Mouse (Mus musculus): ENCODE data around the gene Mapk1ip1l. TPM values are rescaled to one million over a fixed set of nuclear protein-coding genes. Genes with fewer than 3 reads are reported as not detected.

Gene Mapk1ip1l
- polyA plus RNA-seq (2012): 87.2 and 98.0 TPM in 2 replicates

DNA sequence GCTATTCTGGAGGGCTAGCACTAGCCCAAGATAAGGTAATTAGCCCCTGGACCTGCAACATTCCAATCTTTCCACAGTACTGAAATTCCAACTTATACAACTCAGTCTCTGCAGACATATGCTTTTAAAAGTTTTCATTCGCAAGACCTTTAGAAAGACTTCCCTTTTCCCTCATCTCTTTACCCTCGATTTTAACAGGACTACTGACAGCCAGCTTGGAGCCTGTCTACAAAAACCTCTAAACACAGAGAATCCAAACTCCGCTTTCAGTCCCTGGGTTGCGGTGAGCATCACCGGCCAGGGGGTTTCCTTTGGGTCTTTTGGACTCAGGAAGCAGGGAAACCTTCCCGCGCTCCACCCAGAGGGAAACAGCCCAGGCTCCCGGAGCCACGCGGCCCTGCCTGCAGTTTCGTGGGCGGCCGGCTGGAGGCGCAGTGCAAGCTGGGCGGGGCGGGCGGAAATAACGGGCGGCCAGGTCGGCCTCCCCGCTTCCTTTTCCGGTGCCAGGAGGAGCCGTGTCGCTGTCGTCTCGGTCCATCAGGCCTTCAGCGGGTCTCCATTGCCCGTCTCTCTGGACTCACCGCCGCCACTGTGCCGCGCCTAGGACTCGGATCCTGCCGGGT, at the start of gene Mapk1ip1l:
Gene Mapk1ip1l (plus strand): TSS at position 482 of the 623 bp plus-strand sequence.

DNA sequence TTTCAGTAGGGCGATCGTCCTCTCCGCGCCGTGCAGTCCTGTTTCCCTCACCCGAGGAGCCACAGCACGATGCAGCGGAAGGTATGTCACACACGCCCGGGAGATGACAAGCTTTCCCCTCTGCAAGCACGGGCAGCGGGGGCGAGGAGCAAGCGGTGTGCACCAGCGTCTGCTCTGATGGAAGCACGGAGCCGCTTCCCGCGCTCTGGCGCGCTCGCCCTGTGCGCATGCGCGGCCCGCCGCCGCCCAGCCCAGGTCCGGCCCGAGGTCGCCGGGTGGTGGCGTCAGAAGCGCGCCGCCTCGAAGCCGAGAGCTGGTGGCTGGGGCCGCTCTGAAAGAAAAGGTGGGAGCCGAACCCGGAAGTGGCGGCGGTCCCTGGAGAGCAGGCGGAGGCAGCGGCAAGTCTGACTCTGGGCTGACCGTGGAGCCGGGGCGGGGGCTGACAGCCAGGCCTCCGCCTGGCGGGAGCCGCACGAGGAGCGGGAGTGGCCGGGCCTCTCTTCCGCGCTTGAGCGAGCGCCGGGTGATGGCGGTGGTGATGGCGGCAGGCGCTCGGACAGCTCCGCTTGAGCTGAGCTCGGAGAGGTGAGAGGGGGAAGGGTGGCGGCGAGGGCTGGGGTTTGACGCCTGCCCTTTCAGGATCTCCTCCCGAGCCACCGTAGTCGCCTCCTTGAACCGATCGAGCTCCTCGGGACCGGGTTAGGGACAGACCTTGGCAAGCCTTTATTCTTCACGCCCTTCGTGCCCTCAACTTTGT, 21.3 kb upstream of the Mapk1ip1l start, which contains the start of the genes Wdhd1 and Socs4:
Gene Wdhd1 (minus strand): TSS at position 221 of the 757 bp plus-strand sequence.
Gene Socs4 (plus strand): TSS at position 295 of the 757 bp plus-strand sequence.

DNA sequence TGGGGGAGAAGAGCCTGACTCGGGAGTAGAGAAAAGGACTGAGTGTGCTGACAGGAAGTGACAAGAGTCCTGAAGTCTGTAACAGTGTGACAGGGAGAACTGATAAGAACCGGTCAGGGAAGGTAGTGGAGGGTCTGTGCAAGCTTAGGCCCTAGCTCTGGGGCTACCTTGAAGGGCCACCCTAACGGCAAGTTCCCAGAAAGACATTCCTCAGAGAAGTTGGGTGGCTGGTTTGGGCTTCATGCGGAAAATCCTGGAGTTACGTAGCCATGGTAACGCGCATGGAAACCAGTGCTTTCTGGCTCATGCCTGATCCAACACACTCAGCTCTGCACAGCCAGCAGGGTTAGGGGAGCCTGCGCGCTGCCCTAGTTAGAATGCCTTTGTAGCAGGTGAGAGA, 69.4 kb downstream of the Mapk1ip1l start, which contains the start of gene Lgals3:
Gene Lgals3 (plus strand): TSS at position 291 of the 400 bp plus-strand sequence.

Other genes with a start within 250 kb of the Mapk1ip1l start
- 6.4 and 8.4 TPM in 2 replicates for gene Gch1, start 108.9 kb upstream of the Mapk1ip1l start, polyA plus RNA-seq (2012)
- gene Wdhd1, start 21.4 kb upstream of the Mapk1ip1l start, polyA plus RNA-seq (2012): 6.8 and 7.3 TPM in 2 replicates
- gene Socs4, start 21.3 kb upstream of the Mapk1ip1l start, polyA plus RNA-seq (2012): 2.7 and 2.9 TPM in 2 replicates
- gene Lgals3, start 69.5 kb downstream of the Mapk1ip1l start, polyA plus RNA-seq (2012): 81.7 and 146 TPM in 2 replicates
- 8.1 and 8.8 TPM in 2 replicates for gene Dlgap5, start 120.1 kb downstream of the Mapk1ip1l start, polyA plus RNA-seq (2012)
- 19.7 and 20.6 TPM in 2 replicates for gene Fbxo34, start 152.2 kb downstream of the Mapk1ip1l start, polyA plus RNA-seq (2012)

Data from megakaryocyte-erythroid progenitor cell, adult 5 weeks (primary cell).